Mouse (Mus musculus) liver, adult 2 months (tissue): Measurements from ENCODE around the gene Bcl2l11. TPM values are rescaled to one million over a fixed set of nuclear protein-coding genes. Genes with fewer than 3 reads are reported as not detected.

Experiments
- DNase-seq: peaks from one replicate; pipeline ENCODE4 v3.0.0-alpha.2; 2011; ENCODE audit warnings: low read depth, low spot score; ENCODE audit errors: extremely low read depth
- H3K27ac ChIP-seq: fragments of 200-500 bp; replicated peaks from 2 replicates; pipeline ENCODE4 v1.5.1; 2012; ENCODE audit warnings: low read depth, mild to moderate bottlenecking, control low read depth, inconsistent platforms, low read length; ENCODE audit not compliant: insufficient read depth
- H3K27me3 ChIP-seq: fragments of 200-500 bp; 2 replicates; pipeline ENCODE4 v1.6.1; 2012; ENCODE audit warnings: mild to moderate bottlenecking, moderate library complexity, low read length, inconsistent platforms; ENCODE audit not compliant: control insufficient read depth, insufficient read depth
- H3K36me3 ChIP-seq: fragments of 200-500 bp; 2 replicates; pipeline ENCODE4 v1.6.1; 2012; ENCODE audit warnings: low read length, inconsistent platforms; ENCODE audit not compliant: control insufficient read depth, insufficient read depth
- H3K4me1 ChIP-seq: fragments of 200-500 bp; 2 replicates; pipeline ENCODE4 v1.6.1; 2011; ENCODE audit warnings: low read length; ENCODE audit not compliant: control insufficient read depth, insufficient read depth
- H3K4me3 ChIP-seq: fragments of 200-500 bp; 2 replicates; pipeline ENCODE4 v1.5.1; 2011; ENCODE audit warnings: low read depth, mild to moderate bottlenecking, control low read depth, low read length, moderate library complexity; ENCODE audit not compliant: insufficient read depth
- H3K79me2 ChIP-seq: fragments of 200-500 bp; 2 replicates; pipeline ENCODE4 v1.6.1; 2012; ENCODE audit warnings: inconsistent platforms, mild to moderate bottlenecking, low read length, moderate library complexity; ENCODE audit not compliant: control insufficient read depth, insufficient read depth
- H3K9ac ChIP-seq: fragments of 200-500 bp; 2 replicates; pipeline ENCODE4 v1.6.1; 2012; ENCODE audit warnings: low read depth, mild to moderate bottlenecking, control low read depth, inconsistent platforms, low read length
- CTCF ChIP-seq: fragments of 200-500 bp; IDR thresholded peaks from 2 replicates; pipeline ENCODE4 v1.5.1; 2011; ENCODE audit warnings: low read depth, low read length, control low read depth
- POLR2A ChIP-seq: fragments of 200-500 bp; IDR thresholded peaks from 2 replicates; pipeline ENCODE4 v1.6.1; 2011; ENCODE audit warnings: low read length, control low read depth; ENCODE audit not compliant: insufficient read depth; ENCODE audit errors: extremely low read depth
- WGBS: fragments of 180-500 bp; shearing (Covaris S2); methylation state at CpG from one replicate; pipeline ENCODE4 v1.1.7; 2018; 5-methylcytosine and 5-hydroxymethylcytosine counted together
- polyA plus RNA-seq: library from polyadenylated mRNA; depleted of rRNA; stranded (reverse); fragments of >200 nt; gene quantifications from 2 replicates; pipeline ENCODE4 v1.2.3, GENCODE M21; 2012; rRNA removed
- total RNA-seq: library from RNA; depleted of rRNA; stranded (reverse); fragments of >200 nt; gene quantifications from 2 replicates; pipeline ENCODE4 v1.2.3, GENCODE M21; 2014; rRNA removed

Bcl2l11 gene
- total RNA-seq: 4.0 and 7.0 TPM in 2 replicates
- 2.7 and 2.8 TPM in 2 replicates for polyA plus RNA-seq

- peak within 1 kb of the TSS; percentile 50 for H3K27ac ChIP-seq
- peak within 1 kb of the TSS; percentile 65 for H3K9ac ChIP-seq
- H3K4me3 ChIP-seq: peak within 1 kb of the TSS; percentile 66
- DNase-seq: peak; percentile 80
- TF ChIP-seq CTCF (peak; percentile 39), POLR2A (peak; percentile 99)
- H3K36me3 ChIP-seq: 0 out of 2 replicates have a peak, but pooled peaks cover 6% of the 10 kb centered on the region
- 1% methylated on average over 75 of the region's 76 CpGs for WGBS
- H3K27me3 ChIP-seq: no peaks in the 10 kb centered on the region
- no peaks in the 10 kb centered on the region for H3K79me2 ChIP-seq
- peaks cover 8% of the 10 kb centered on the region for H3K4me1 ChIP-seq
Measured at GRCm38 (mm10) chr2:128125635-128126470, at the start of gene Bcl2l11. TSS of gene Bcl2l11 (plus strand) at chr2:128126038.

- H3K27ac ChIP-seq: no peak overlapping the region
- no peak for DNase-seq
- no peaks in the 10 kb centered on the region for H3K4me1 ChIP-seq
- TF ChIP-seq POLR2A (no peak), CTCF (no peak)
- whole genome bisulfite sequencing: 88% methylated on average over 4 of the region's 4 CpGs
- H3K27me3 ChIP-seq: no peaks in the 10 kb centered on the region
- no peak overlapping the region for H3K9ac ChIP-seq
- H3K79me2 ChIP-seq: no peaks in the 10 kb centered on the region
- H3K4me3 ChIP-seq: no peak overlapping the region
- no peaks in the 10 kb centered on the region for H3K36me3 ChIP-seq
Measured at GRCm38 (mm10) chr2:128076936-128077335, 48.9 kb upstream of the Bcl2l11 start.

GRCm38 (mm10) chr2:128078859-128079258 lies 47.0 kb upstream of the Bcl2l11 start:
- H3K79me2 ChIP-seq: no peaks in the 10 kb centered on the region
- H3K27ac ChIP-seq: no peak overlapping the region
- no peaks in the 10 kb centered on the region for H3K27me3 ChIP-seq
- H3K4me3 ChIP-seq: no peak overlapping the region
- no peak for DNase-seq
- TF ChIP-seq POLR2A (no peak), CTCF (peak; percentile 57)
- 52% methylated on average over 5 of the region's 5 CpGs for WGBS
- H3K9ac ChIP-seq: no peak overlapping the region
- no peaks in the 10 kb centered on the region for H3K36me3 ChIP-seq
- H3K4me1 ChIP-seq: no peaks in the 10 kb centered on the region

GRCm38 (mm10) chr2:128079316-128079715 lies 46.5 kb upstream of the Bcl2l11 start:
- no peak for DNase-seq
- no peaks in the 10 kb centered on the region for H3K36me3 ChIP-seq
- WGBS: 77% methylated on average over 6 of the region's 6 CpGs
- no peaks in the 10 kb centered on the region for H3K27me3 ChIP-seq
- no peak for TF ChIP-seq POLR2A
- TF ChIP-seq CTCF: no peak
- no peak overlapping the region for H3K27ac ChIP-seq
- no peak overlapping the region for H3K4me3 ChIP-seq
- no peak overlapping the region for H3K9ac ChIP-seq
- no peaks in the 10 kb centered on the region for H3K4me1 ChIP-seq
- no peaks in the 10 kb centered on the region for H3K79me2 ChIP-seq

GRCm38 (mm10) chr2:128083844-128084243 lies 42.0 kb upstream of the Bcl2l11 start:
- no peaks in the 10 kb centered on the region for H3K79me2 ChIP-seq
- WGBS: 21% methylated on average over 3 of the region's 3 CpGs
- no peak overlapping the region for H3K27ac ChIP-seq
- no peak for DNase-seq
- no peaks in the 10 kb centered on the region for H3K27me3 ChIP-seq
- H3K9ac ChIP-seq: no peak overlapping the region
- no peaks in the 10 kb centered on the region for H3K36me3 ChIP-seq
- TF ChIP-seq CTCF (no peak), POLR2A (no peak)
- H3K4me1 ChIP-seq: no peaks in the 10 kb centered on the region
- H3K4me3 ChIP-seq: no peak overlapping the region

GRCm38 (mm10) chr2:128084607-128085006 lies 41.2 kb upstream of the Bcl2l11 start:
- no peaks in the 10 kb centered on the region for H3K79me2 ChIP-seq
- no peak overlapping the region for H3K4me3 ChIP-seq
- no peaks in the 10 kb centered on the region for H3K4me1 ChIP-seq
- no peak for DNase-seq
- no peaks in the 10 kb centered on the region for H3K36me3 ChIP-seq
- no peak overlapping the region for H3K27ac ChIP-seq
- no peak for TF ChIP-seq CTCF
- no peak for TF ChIP-seq POLR2A
- no peak overlapping the region for H3K9ac ChIP-seq
- WGBS: 89% methylated on average over 5 of the region's 5 CpGs
- no peaks in the 10 kb centered on the region for H3K27me3 ChIP-seq
